ENCODE assay signal across 9 mouse cellular contexts in genomic region chr7:66310670-66311656, GRCm38 (mm10). TPM values are rescaled to one million over a fixed set of nuclear protein-coding genes. Genes with fewer than 3 reads are reported as not detected.
DNase-seq lines count a peak whose midpoint lies in the region; ATAC-seq lines count a peak whose summit lies in the region.
"Had no signal": no experiment of that assay in that cellular context is flagged by ENCODE, and none has a peak within 500 bp of the region (broad histone marks: within the 10 kb centered on the region; RNA-seq: fewer than 3 reads in every experiment).

No protein-coding gene starts in this region.

- H3K4me3 ChIP-seq in forebrain, embryonic 16.5 days (replicated peaks; ENCODE audit: low read length), result no peak overlapping the region
- H3K4me3 ChIP-seq in forebrain, embryonic 11.5 days (ENCODE audit: low read depth, low read length), result no peak overlapping the region
- H3K4me3 ChIP-seq in forebrain, embryonic 12.5 days (replicated peaks), result no peak overlapping the region

- H3K4me1 ChIP-seq in forebrain, embryonic 16.5 days (replicated peaks; ENCODE audit: control insufficient read depth, insufficient read depth, low read length), result no peaks in the 10 kb centered on the region
- no peaks in the 10 kb centered on the region for H3K4me1 ChIP-seq in forebrain, embryonic 11.5 days (replicated peaks; ENCODE audit: control insufficient read depth, insufficient read depth, low read length)
- H3K4me1 ChIP-seq in forebrain, embryonic 12.5 days, result no peaks in the 10 kb centered on the region

- DNase-seq in forebrain, embryonic 11.5 days (ENCODE audit: low spot score), result no peak
- DNase-seq in 3134 (ENCODE audit: extremely low read depth, insufficient read length, low spot score), result peak; percentile 71
- DNase-seq in cerebellum, postnatal 10 days, result peak; percentile 33 to 44
- DNase-seq in heart, postnatal 4 days, result peak; percentile 46
- peak; percentile 91 for DNase-seq in lung, postnatal 10 days
- no peak for DNase-seq in thymus, postnatal 0 days (ENCODE audit: low spot score)

- no peaks in the 10 kb centered on the region for H3K27me3 ChIP-seq in forebrain, embryonic 16.5 days (replicated peaks; ENCODE audit: control insufficient read depth, insufficient read depth, low read length)
- no peaks in the 10 kb centered on the region for H3K27me3 ChIP-seq in forebrain, embryonic 11.5 days (ENCODE audit: control insufficient read depth, insufficient read depth, low read length)
- H3K27me3 ChIP-seq in forebrain, embryonic 12.5 days, result no peaks in the 10 kb centered on the region

- 80% methylated on average over 26 of the region's 26 CpGs for WGBS in forebrain, embryonic 16.5 days
- WGBS in forebrain, embryonic 11.5 days, result 87% methylated on average over 26 of the region's 26 CpGs
- 86% methylated on average over 26 of the region's 26 CpGs for WGBS in forebrain, embryonic 12.5 days

- H3K9me3 ChIP-seq in forebrain, embryonic 16.5 days (ENCODE audit: control insufficient read depth, low read length), result no peaks in the 10 kb centered on the region
- no peaks in the 10 kb centered on the region for H3K9me3 ChIP-seq in forebrain, embryonic 11.5 days (ENCODE audit: control insufficient read depth, low read length)
- H3K9me3 ChIP-seq in forebrain, embryonic 12.5 days, result no peaks in the 10 kb centered on the region

- no peaks in the 10 kb centered on the region for H3K36me3 ChIP-seq in forebrain, embryonic 16.5 days (ENCODE audit: control insufficient read depth, insufficient read depth)
- no peaks in the 10 kb centered on the region for H3K36me3 ChIP-seq in forebrain, embryonic 11.5 days (ENCODE audit: control insufficient read depth, insufficient read depth, low read length)
- H3K36me3 ChIP-seq in forebrain, embryonic 12.5 days (replicated peaks), result no peaks in the 10 kb centered on the region

- peak; percentile 47; the same call in 1 of the 2 replicates for ATAC-seq in forebrain, embryonic 16.5 days
- ATAC-seq in forebrain, embryonic 11.5 days (replicated peaks; ENCODE audit: low FRiP score), result no peak
- no peak for ATAC-seq in forebrain, embryonic 12.5 days (ENCODE audit: low FRiP score)

- no peak overlapping the region for H3K4me2 ChIP-seq in forebrain, embryonic 16.5 days (ENCODE audit: low read length)
- no peak overlapping the region for H3K4me2 ChIP-seq in forebrain, embryonic 11.5 days (ENCODE audit: low read depth, low read length, severe bottlenecking)
- no peak overlapping the region for H3K4me2 ChIP-seq in forebrain, embryonic 12.5 days

- H3K9ac ChIP-seq in forebrain, embryonic 16.5 days (replicated peaks; ENCODE audit: low read depth, low read length), result no peak overlapping the region
- H3K9ac ChIP-seq in forebrain, embryonic 11.5 days (ENCODE audit: low read length), result no peak overlapping the region
- no peak overlapping the region for H3K9ac ChIP-seq in forebrain, embryonic 12.5 days

- H3K27ac ChIP-seq in forebrain, embryonic 16.5 days (ENCODE audit: low read length), result no peak overlapping the region
- no peak overlapping the region for H3K27ac ChIP-seq in forebrain, embryonic 11.5 days (ENCODE audit: low read depth, low read length)
- no peak overlapping the region for H3K27ac ChIP-seq in forebrain, embryonic 12.5 days

RNA-seq across cellular contexts. Expression of gene Gm10974, which starts 54.7 kb away (rescaled TPM):
- polyA plus RNA-seq in forebrain, embryonic 16.5 days (2015; fragmentation: Nextera tagmentation; extraction: Ambion mirVana), result not detected in 2 replicates
- polyA plus RNA-seq in forebrain, embryonic 11.5 days (2014; fragmentation: Nextera tagmentation; extraction: Ambion mirVana), result not detected in 2 replicates
- total RNA-seq in heart, postnatal 4 days (2021), result not detected
- polyA plus RNA-seq in thymus, postnatal 0 days (2015; fragmentation: Nextera tagmentation; extraction: Ambion mirVana), result not detected in 2 replicates
- polyA plus RNA-seq in forebrain, embryonic 12.5 days (2016; fragmentation: Nextera tagmentation; extraction: Ambion mirVana), result not detected in 2 replicates
- polyA plus RNA-seq: neural tube, embryonic 11.5 days had no signal

Comparison
In these comparisons a context has a peak if more than half of its experiments do, and no peak if none do; other contexts are left out.
1. DNase-seq: peak in 3134 (single experiment), cerebellum, postnatal 10 days (2 of 2), heart, postnatal 4 days (single experiment) and lung, postnatal 10 days (single experiment); none in forebrain, embryonic 11.5 days (single experiment) and thymus, postnatal 0 days (single experiment).